Mouse (Mus musculus): ENCODE measurements around the gene Umodl1.

Gene Umodl1

GRCm38 (mm10) chr17:31037331-31037730, 82.9 kb downstream of the Umodl1 start:
- DNase-seq (ENCODE audit: low spot score in 2 of 2), result no peak

GRCm38 (mm10) chr17:31038381-31038780, 83.9 kb downstream of the Umodl1 start:
- DNase-seq (ENCODE audit: low spot score in 2 of 2), result no peak

DNA sequence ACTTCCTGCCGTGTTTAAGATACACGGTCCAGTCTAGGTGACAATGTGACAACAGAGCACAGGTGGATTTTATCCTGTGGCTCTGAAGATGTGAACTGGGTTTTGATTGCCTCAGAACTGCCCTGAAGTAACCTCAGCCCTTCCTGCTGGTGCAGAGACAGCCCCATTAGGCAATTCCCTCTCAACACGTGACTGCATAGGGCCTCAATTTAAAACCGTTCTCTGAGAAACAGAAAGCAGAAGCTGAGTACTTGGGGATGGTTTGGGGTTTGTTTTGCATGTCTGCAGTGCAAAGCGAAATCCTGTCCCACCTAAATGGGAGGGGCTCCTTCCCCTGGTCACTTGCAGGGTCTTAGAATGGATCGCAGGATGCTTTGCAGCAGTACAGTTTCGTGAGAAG, 85.2 kb downstream of the Umodl1 start:
- no peak for DNase-seq (ENCODE audit: low spot score in 2 of 2)

DNA sequence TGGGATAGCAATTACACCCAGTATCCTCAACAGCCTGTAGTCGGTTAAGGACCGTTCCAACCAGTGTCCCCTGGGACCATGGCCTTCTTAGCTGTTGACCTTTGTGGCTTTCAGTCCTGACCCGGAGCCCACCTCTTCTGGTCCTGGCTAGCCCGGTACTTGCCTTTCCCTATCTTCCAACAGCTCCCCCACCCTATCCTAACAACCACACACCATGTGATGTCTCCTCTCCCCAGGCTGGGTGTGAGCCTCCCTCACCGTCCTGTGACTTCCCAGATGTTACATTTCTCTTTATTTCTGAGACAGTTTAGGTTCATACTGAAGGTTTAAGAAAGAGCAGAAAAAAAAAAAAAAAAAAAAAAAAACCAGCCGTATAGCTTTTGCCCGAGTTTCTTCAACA, 86.0 kb downstream of the Umodl1 start:
- DNase-seq (ENCODE audit: low spot score in 2 of 2), result no peak

- DNase-seq (ENCODE audit: low spot score in 2 of 2), result no peak
Measured at GRCm38 (mm10) chr17:31042751-31043150, 88.3 kb downstream of the Umodl1 start.

DNA sequence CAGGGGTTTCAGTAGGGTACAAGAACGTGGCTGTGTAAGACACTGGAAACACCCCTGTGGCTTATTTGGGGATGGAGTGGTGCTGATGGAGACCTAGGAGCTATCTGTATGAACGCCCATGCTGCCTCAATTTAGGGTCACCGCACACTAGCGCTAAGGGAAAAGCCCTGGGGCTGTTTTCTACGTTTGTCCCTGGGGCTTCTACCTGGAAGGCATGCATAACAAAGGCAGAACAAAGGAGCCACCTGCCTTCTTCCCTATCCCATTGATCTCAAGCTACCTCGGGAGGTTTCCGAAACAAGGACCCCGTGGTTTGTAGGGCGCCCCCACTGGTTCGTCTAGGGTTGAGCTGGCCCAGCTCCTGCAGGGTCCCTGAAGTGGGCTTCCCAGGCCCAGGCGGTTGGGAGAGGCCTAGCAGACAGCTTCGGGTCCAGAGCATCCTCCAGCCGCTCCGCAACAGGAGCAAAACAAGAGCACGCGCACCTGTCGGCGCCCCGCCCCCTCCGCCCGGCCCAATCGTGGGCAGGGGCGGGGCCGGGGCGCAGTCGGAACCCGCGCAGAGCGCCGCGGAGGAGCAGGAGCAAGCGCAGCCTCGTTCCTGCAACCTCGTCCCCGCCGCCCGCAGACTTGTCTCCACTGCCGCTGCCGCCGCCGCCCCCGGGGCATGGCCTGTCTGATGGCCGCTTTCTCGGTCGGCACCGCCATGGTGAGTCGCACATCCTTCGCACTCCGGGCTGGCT, 102.9 kb downstream of the Umodl1 start, which contains the start of gene Abcg1:
TSS of gene Abcg1 (plus strand) at position 525 of the 740 bp plus-strand sequence.
- DNase-seq (ENCODE audit: low spot score in 2 of 2), result no peak

DNA sequence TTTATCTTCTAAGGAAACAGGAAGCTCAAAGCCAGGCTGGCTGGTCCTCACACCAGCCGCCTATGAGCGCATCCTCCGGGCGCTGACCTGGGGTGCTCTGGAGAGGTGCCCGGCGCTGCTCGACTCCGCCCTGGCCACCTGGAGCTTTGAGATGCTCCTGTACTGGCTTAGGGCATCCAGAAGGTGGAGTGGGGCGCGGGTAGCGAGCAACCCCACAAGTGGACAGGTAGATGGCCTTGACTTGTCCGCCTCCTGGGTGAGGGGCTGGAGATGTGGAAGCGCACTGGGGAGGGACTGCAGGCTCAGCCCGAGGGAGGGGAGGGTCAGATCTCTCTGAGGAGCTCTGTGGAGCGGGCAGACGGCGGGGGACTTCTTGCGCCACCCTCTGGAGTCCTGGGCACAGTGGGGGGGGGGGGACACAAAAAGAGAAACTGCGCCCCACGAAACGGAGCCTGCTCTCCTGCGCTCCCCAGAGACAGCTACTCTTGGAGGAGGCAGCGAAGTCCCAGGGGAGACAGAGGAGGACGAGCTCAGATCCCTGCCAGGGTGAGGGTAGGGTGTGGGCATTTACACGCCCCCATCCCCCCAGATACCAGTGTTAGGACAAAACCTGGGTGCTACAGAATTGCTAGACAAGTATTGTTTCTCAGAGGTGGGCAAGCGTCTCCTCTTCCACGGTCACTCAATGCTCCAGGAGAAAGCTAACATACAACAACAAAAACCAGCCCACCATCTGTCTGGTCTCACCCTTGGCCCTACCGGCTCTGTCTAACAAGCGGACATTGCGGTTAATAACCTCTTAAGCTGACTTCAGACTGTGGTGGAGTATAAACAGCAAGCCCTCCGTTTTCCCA, 103.7 kb downstream of the Umodl1 start:
- no peak for DNase-seq (ENCODE audit: low spot score in 2 of 2)

GRCm38 (mm10) chr17:31058745-31059085, 104.3 kb downstream of the Umodl1 start:
- DNase-seq (ENCODE audit: low spot score in 2 of 2), result no peak

- DNase-seq (ENCODE audit: low spot score in 2 of 2), result no peak
Measured at GRCm38 (mm10) chr17:31060196-31060587, 105.8 kb downstream of the Umodl1 start.
